Mouse (Mus musculus): ENCODE results near the gene Gm49333. TPM values are rescaled to one million over a fixed set of nuclear protein-coding genes. Genes with fewer than 3 reads are reported as not detected.

The Gm49333 gene
- total RNA-seq (2021) = under 1 TPM in 1 of 2 experiments, not detected in 1; 0.43 TPM
- polyA plus RNA-seq (2012; rRNA removed) = 0.10 and 0.61 TPM in 2 replicates
- long read RNA-seq = 0 reads

DNA sequence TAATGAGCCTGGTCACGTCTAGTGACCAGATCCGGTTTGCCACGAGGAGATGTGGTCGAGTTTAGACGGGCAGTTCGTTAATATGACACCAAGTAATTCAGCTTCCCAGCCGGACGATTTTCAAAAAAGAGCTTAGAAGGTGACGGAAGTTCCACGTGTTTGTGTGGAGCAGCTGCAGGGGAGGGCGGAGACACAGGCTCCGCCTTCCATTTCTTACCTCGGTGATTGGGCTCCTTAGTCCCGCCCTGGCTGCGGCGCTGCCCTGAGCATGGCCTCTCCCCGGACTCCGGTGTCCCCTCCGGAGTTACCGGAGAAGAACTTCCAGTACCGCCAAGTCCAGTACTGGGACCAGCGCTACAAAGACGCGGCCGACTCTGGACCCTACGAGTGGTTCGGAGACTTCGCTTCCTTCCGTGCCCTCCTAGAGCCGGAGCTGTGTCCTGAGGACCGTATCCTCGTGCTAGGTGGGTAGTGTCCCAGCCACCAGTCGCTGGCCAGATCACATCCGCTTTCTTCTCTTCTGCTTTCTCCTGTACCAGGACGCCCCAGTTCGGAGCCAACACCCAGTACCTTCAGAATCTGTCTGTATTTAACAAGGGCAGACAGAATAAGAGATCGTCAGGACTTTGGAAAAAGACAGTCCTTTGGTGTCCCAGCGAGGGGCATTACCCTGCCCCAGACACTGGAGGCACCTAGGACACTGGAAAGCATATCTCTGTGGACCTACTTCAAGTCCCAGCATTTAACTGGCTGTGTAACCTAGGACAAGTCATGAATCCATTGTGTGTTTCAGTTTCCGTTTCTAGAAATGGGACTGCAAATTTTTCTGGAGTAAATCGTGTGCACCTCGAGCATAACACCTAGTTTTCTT lies at the start of gene Gm49333, which contains the start of the genes Eef1akmt4 and Alg3:
Gene Gm49333 (plus strand): TSS at position 254 of the 871 bp plus-strand sequence.
Gene Eef1akmt4 (plus strand): TSS at position 237 of the 871 bp plus-strand sequence.
Gene Alg3 (minus strand): TSS at position 379 of the 871 bp plus-strand sequence.
- H3K9ac ChIP-seq (ENCODE audit: low read depth, low read length) = peak within 1 kb of the TSS; percentile 92
- peak within 1 kb of the TSS; percentile 74 for H3K27ac ChIP-seq
- H3K27me3 ChIP-seq (ENCODE audit: control insufficient read depth, insufficient read depth, low read length) = no peaks in the 10 kb centered on the region
- peak; percentile 88 to 93 for DNase-seq
- H3K36me3 ChIP-seq (ENCODE audit: control insufficient read depth, insufficient read depth, low read length) = no peaks in the 10 kb centered on the region
- no peaks in the 10 kb centered on the region for H3K79me2 ChIP-seq (replicated peaks; ENCODE audit: control insufficient read depth, insufficient read depth, low read length)
- peak within 1 kb of the TSS; percentile 61 for H3K4me3 ChIP-seq
- H3K4me1 ChIP-seq (ENCODE audit: control insufficient read depth, insufficient read depth, low read length) = peaks cover 1% of the 10 kb centered on the region
- 2% methylated on average over 41 of the region's 41 CpGs for WGBS
- TF ChIP-seq CTCF (IDR thresholded peaks at IDR 0.05) (peak; percentile 25; the same call in 1 of the 2 replicates), EP300 (IDR thresholded peaks at IDR 0.05; ENCODE audit: insufficient read depth, low read depth, low read length) (no peak), POLR2A (IDR thresholded peaks at IDR 0.05; ENCODE audit: insufficient read depth, low read depth, low read length) (peak; percentile 51)
- intact Hi-C loops (cut with DNase I) = loop anchor here (1.0 to 5.0 kb wide), 4 partner anchors 9 to 113 kb away; partner anchors contain the start of genes Abcf3, Dvl3 and Eif2b5

DNA sequence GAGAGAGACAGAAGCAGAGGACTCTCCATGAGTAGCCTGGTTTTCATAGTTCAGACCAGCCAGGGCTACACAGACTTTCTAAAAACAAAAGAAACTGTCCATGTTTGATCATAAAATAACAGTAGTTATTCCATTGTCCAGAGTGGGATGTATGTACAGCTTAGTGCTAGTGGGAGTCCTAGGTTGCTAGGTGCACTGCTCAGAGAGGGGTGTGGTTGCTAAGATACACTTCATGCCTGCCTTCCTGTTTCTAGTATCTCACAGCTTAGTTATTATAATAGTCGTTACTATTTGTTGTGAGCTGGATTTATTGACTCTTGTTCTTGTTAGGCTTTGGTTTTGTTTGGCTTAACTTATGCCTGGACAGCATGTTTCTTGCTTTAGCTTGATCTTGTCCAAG lies 46.3 kb upstream of the Gm49333 start:
- no peaks in the 10 kb centered on the region for H3K27me3 ChIP-seq (ENCODE audit: control insufficient read depth, insufficient read depth, low read length)
- no peaks in the 10 kb centered on the region for H3K79me2 ChIP-seq (replicated peaks; ENCODE audit: control insufficient read depth, insufficient read depth, low read length)
- no peaks in the 10 kb centered on the region for H3K36me3 ChIP-seq (ENCODE audit: control insufficient read depth, insufficient read depth, low read length)
- no peak overlapping the region for H3K9ac ChIP-seq (ENCODE audit: low read depth, low read length)
- no peak for DNase-seq
- no peak overlapping the region for H3K27ac ChIP-seq
- WGBS = 60% methylated on average over 1 of the region's 1 CpGs
- H3K4me1 ChIP-seq (ENCODE audit: control insufficient read depth, insufficient read depth, low read length) = no peaks in the 10 kb centered on the region
- intact Hi-C loops (cut with DNase I) = no loop called here
- H3K4me3 ChIP-seq = no peak overlapping the region
- TF ChIP-seq EP300 (IDR thresholded peaks at IDR 0.05; ENCODE audit: insufficient read depth, low read depth, low read length) (no peak), CTCF (IDR thresholded peaks at IDR 0.05) (no peak), POLR2A (IDR thresholded peaks at IDR 0.05; ENCODE audit: insufficient read depth, low read depth, low read length) (no peak)

DNA sequence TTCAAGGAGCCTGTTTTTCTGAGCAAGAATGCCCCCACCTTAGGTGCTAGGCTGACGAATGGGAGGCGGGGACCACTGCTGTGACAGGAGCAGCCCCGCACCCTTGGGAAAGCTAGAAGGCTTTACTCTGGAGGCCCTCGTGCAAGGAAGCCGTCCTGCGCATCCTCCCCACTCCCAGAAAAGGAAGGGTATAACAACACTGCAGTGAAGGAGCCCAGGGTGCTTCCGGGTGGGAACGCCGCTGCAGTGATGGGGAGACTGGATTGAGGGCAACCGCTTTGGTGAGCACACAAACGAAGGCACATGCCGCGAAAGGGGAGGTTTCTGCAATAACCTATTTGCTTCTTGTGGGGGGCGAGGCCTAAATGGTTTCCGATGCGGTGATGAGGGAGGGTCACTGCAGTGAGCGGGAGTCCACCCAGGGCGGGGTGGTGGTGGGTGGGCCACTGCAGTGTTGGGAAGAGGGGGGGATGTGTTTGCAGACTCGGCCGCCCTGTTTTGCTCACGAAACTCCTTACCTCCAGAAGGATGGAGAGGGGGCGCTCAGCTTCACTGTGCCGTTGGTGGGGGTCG lies 22.0 kb upstream of the Gm49333 start, which contains the start of gene Vwa5b2:
Gene Vwa5b2 (plus strand): TSS at position 106 of the 573 bp plus-strand sequence.
- intact Hi-C loops (cut with DNase I) = no loop called here
- H3K4me1 ChIP-seq (ENCODE audit: control insufficient read depth, insufficient read depth, low read length) = no peaks in the 10 kb centered on the region
- H3K27ac ChIP-seq = no peak within 1 kb of the TSS
- no peak for DNase-seq
- H3K79me2 ChIP-seq (replicated peaks; ENCODE audit: control insufficient read depth, insufficient read depth, low read length) = no peaks in the 10 kb centered on the region
- 3% methylated on average over 24 of the region's 24 CpGs for WGBS
- H3K4me3 ChIP-seq = peak within 1 kb of the TSS; percentile 28
- peaks cover 22% of the 10 kb centered on the region for H3K27me3 ChIP-seq (ENCODE audit: control insufficient read depth, insufficient read depth, low read length)
- H3K36me3 ChIP-seq (ENCODE audit: control insufficient read depth, insufficient read depth, low read length) = no peaks in the 10 kb centered on the region
- H3K9ac ChIP-seq (ENCODE audit: low read depth, low read length) = no peak within 1 kb of the TSS
- TF ChIP-seq EP300 (IDR thresholded peaks at IDR 0.05; ENCODE audit: insufficient read depth, low read depth, low read length) (no peak), POLR2A (IDR thresholded peaks at IDR 0.05; ENCODE audit: insufficient read depth, low read depth, low read length) (no peak), CTCF (IDR thresholded peaks at IDR 0.05) (no peak)

DNA sequence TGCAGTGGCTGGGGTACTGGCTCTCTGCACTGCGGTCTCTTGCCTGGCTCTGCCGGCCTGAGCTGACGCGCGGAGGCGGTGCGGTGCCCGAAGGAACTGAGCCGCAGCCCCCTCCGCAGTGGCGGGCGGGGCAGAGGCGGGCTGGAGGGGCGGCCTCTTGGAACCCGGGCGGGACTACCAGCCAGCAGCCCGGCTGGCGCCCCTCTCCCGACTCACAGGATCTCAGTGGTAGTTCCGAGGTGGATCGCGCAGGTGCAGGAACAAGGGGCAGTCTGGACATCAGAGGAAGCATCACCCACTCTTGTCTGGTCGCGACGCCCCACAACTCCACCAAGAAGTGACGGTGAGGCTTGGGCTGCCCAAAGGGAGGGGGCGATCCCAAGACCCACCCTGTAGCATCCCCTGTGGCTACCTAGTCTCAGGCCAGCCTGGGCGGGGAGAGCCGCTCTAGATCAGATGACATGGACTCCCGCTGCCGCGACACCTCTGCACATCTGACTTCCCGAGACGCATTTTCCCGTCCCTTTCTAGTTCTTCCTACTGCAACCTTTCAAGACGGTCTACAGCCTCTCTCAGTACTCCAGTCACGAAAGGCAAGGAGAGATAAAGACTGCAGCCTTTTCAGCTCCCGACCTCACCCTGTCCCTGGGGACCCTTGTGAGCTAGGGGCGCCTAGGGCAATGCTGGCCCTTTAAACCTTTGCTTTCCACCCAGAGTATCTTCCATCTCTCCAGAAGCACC lies 21.3 kb upstream of the Gm49333 start:
- TF ChIP-seq POLR2A (IDR thresholded peaks at IDR 0.05; ENCODE audit: insufficient read depth, low read depth, low read length) = no peak
- no peak for TF ChIP-seq CTCF (IDR thresholded peaks at IDR 0.05)
- TF ChIP-seq EP300 (IDR thresholded peaks at IDR 0.05; ENCODE audit: insufficient read depth, low read depth, low read length) = no peak
- no peak overlapping the region for H3K9ac ChIP-seq (ENCODE audit: low read depth, low read length)
- no peak overlapping the region for H3K27ac ChIP-seq
- no peaks in the 10 kb centered on the region for H3K79me2 ChIP-seq (replicated peaks; ENCODE audit: control insufficient read depth, insufficient read depth, low read length)
- peak in 1 of 2 experiments; percentile 34 for DNase-seq
- H3K27me3 ChIP-seq (ENCODE audit: control insufficient read depth, insufficient read depth, low read length) = peaks cover 22% of the 10 kb centered on the region
- intact Hi-C loops (cut with DNase I) = no loop called here
- H3K36me3 ChIP-seq (ENCODE audit: control insufficient read depth, insufficient read depth, low read length) = no peaks in the 10 kb centered on the region
- peak overlapping the region; percentile 28 for H3K4me3 ChIP-seq
- no peaks in the 10 kb centered on the region for H3K4me1 ChIP-seq (ENCODE audit: control insufficient read depth, insufficient read depth, low read length)
- WGBS = 1% methylated on average over 36 of the region's 39 CpGs

DNA sequence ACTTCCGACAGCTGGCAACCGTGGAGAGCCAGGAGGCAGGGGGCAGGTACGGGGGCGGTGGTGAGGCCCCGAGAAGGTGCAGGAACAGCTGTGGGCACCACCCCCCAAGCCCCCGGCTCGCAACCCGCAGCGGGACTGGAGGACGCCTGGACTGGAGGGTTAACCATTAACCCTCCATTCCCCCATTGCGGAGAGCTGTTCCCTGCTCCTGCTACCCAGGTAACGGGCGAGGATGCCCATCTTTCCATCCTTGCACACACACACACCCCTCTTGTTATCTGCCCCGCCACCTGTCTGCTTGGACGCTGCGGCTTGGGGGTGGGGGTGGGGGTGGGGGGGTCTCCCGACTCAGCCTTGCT lies 20.8 kb upstream of the Gm49333 start:
- Histone ChIP-seq H3K27ac (no peak overlapping the region), H3K4me3 (no peak overlapping the region), H3K36me3 (ENCODE audit: control insufficient read depth, insufficient read depth, low read length) (no peaks in the 10 kb centered on the region), H3K27me3 (ENCODE audit: control insufficient read depth, insufficient read depth, low read length) (peaks cover 22% of the 10 kb centered on the region), H3K79me2 (replicated peaks; ENCODE audit: control insufficient read depth, insufficient read depth, low read length) (no peaks in the 10 kb centered on the region), H3K9ac (ENCODE audit: low read depth, low read length) (no peak overlapping the region), H3K4me1 (ENCODE audit: control insufficient read depth, insufficient read depth, low read length) (no peaks in the 10 kb centered on the region)
- no peak for TF ChIP-seq POLR2A (IDR thresholded peaks at IDR 0.05; ENCODE audit: insufficient read depth, low read depth, low read length)
- no peak for TF ChIP-seq EP300 (IDR thresholded peaks at IDR 0.05; ENCODE audit: insufficient read depth, low read depth, low read length)
- TF ChIP-seq CTCF (IDR thresholded peaks at IDR 0.05) = no peak
- no peak for DNase-seq
- WGBS = 3% methylated on average over 17 of the region's 17 CpGs
- intact Hi-C loops (cut with DNase I) = no loop called here

Data from heart, adult 2 months (tissue).